Comparison of ENCODE assay signal across 8 mouse cellular contexts in the genomic region with DNA sequence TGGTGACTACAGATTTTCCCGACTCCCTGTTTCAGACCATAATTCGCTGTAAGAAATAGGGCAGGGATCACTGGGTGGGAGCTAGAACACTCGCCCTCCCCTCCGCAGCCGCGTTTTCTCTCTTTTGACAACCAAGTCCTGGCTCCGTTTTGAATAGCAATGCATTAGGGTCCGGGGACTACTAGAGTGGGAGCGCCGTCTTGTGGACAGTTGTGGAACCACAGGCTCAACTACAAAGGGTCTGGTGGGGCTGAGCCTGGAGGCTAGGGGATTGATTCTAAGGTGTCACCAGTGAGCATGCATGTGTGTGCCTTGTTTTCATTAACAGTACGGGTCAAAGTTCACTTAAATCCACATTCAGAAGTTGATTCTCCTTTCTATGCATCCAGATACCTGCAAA. TPM values are rescaled to one million over a fixed set of nuclear protein-coding genes. Genes with fewer than 3 reads are reported as not detected.
DNase-seq lines count a peak whose midpoint lies in the region; ATAC-seq lines count a peak whose summit lies in the region.

No protein-coding gene starts in this region.

- no peaks in the 10 kb centered on the region for H3K36me3 ChIP-seq in heart, embryonic 14.5 days (ENCODE audit: control insufficient read depth, insufficient read depth, low read length)
- no peaks in the 10 kb centered on the region for H3K36me3 ChIP-seq in liver, embryonic 12.5 days
- no peaks in the 10 kb centered on the region for H3K36me3 ChIP-seq in stomach, embryonic 15.5 days

- no peak overlapping the region for H3K27ac ChIP-seq in heart, embryonic 14.5 days (replicated peaks in 1 of 2; ENCODE audit: control insufficient read depth in 1 of 2, insufficient read depth in 1 of 2, low read depth in 2 of 2, low read length in 2 of 2)
- no peak overlapping the region for H3K27ac ChIP-seq in liver, embryonic 12.5 days
- H3K27ac ChIP-seq in stomach, embryonic 15.5 days, result no peak overlapping the region

- peaks cover 6 to 7% of the 10 kb centered on the region in 2 experiments for H3K4me1 ChIP-seq in heart, embryonic 14.5 days (ENCODE audit: control insufficient read depth in 2 of 2, insufficient read depth in 2 of 2, low read length in 2 of 2)
- peaks cover 24% of the 10 kb centered on the region; the same call in 1 of the 2 replicates for H3K4me1 ChIP-seq in liver, embryonic 12.5 days
- H3K4me1 ChIP-seq in stomach, embryonic 15.5 days, result 0 out of 2 replicates have a peak, but pooled peaks cover under 1% of the 10 kb centered on the region

- DNase-seq in CD4-positive, CD25-positive, alpha-beta regulatory T cell, adult 2 months (ENCODE audit: low read depth, low spot score), result peak; percentile 90
- DNase-seq in brain, adult 2 months (ENCODE audit: low read depth, low spot score), result peak; percentile 84
- DNase-seq in fibroblast of lung, adult 2 months (ENCODE audit: low read depth), result peak; percentile 18
- peak; percentile 93 for DNase-seq in kidney, postnatal 10 days
- DNase-seq in natural killer cell, adult 2 months (ENCODE audit: low spot score in 2 of 2), result peak; percentile 64 to 78

- no peaks in the 10 kb centered on the region for H3K9me3 ChIP-seq in heart, embryonic 14.5 days (ENCODE audit: control insufficient read depth, low read length)
- H3K9me3 ChIP-seq in liver, embryonic 12.5 days (replicated peaks), result no peaks in the 10 kb centered on the region
- H3K9me3 ChIP-seq in stomach, embryonic 15.5 days, result no peaks in the 10 kb centered on the region

- no peak overlapping the region for H3K4me3 ChIP-seq in heart, embryonic 14.5 days (ENCODE audit: control insufficient read depth in 1 of 2, insufficient read depth in 1 of 2, low read depth in 1 of 2, low read length in 2 of 2)
- H3K4me3 ChIP-seq in liver, embryonic 12.5 days, result no peak overlapping the region
- H3K4me3 ChIP-seq in stomach, embryonic 15.5 days (replicated peaks), result no peak overlapping the region

- H3K27me3 ChIP-seq in heart, embryonic 14.5 days (ENCODE audit: control insufficient read depth, insufficient read depth, low read length), result peaks cover 47% of the 10 kb centered on the region
- peaks cover 75% of the 10 kb centered on the region for H3K27me3 ChIP-seq in liver, embryonic 12.5 days (replicated peaks)
- H3K27me3 ChIP-seq in stomach, embryonic 15.5 days (replicated peaks), result peaks cover 18% of the 10 kb centered on the region; the same call in 1 of the 2 replicates

- H3K9ac ChIP-seq in heart, embryonic 14.5 days (ENCODE audit: low read length), result no peak overlapping the region
- no peak overlapping the region for H3K9ac ChIP-seq in liver, embryonic 12.5 days
- no peak overlapping the region for H3K9ac ChIP-seq in stomach, embryonic 15.5 days

- H3K4me2 ChIP-seq in heart, embryonic 14.5 days (ENCODE audit: low read length), result peak overlapping the region; percentile 49
- H3K4me2 ChIP-seq in liver, embryonic 12.5 days, result peak overlapping the region; percentile 40
- H3K4me2 ChIP-seq in stomach, embryonic 15.5 days, result peak overlapping the region; percentile 43

- ATAC-seq in heart, embryonic 14.5 days (ENCODE audit: insufficient number of reproducible peaks, insufficient read depth, low FRiP score, low read depth), result no peak
- peak; percentile 43; the same call in 1 of the 2 replicates for ATAC-seq in liver, embryonic 12.5 days
- no peak for ATAC-seq in stomach, embryonic 15.5 days (ENCODE audit: insufficient read depth, low FRiP score, low read depth)

- 4% methylated on average over 11 of the region's 11 CpGs for WGBS in heart, embryonic 14.5 days
- 2% methylated on average over 11 of the region's 11 CpGs for WGBS in liver, embryonic 12.5 days (ENCODE audit: insufficient replicate concordance)
- WGBS in stomach, embryonic 15.5 days, result 3% methylated on average over 11 of the region's 11 CpGs

RNA-seq across cellular contexts. Expression of gene Slc35c1, which starts 26.1 kb away (rescaled TPM):
- polyA plus RNA-seq in heart, embryonic 14.5 days (2014; fragmentation: Nextera tagmentation; extraction: Ambion mirVana), result 6.7 and 7.1 TPM in 2 replicates
- 15.3 and 15.5 TPM in 2 replicates for polyA plus RNA-seq in liver, embryonic 12.5 days (2016; fragmentation: Nextera tagmentation; extraction: Ambion mirVana)
- 27.1 and 31.0 TPM in 2 replicates for polyA plus RNA-seq in stomach, embryonic 15.5 days (2015; fragmentation: Nextera tagmentation; extraction: Ambion mirVana)

RNA-seq across cellular contexts. Expression of gene Cry2, which starts 52.6 kb away (rescaled TPM):
- polyA plus RNA-seq in heart, embryonic 14.5 days (2014; fragmentation: Nextera tagmentation; extraction: Ambion mirVana), result 15.6 and 17.8 TPM in 2 replicates
- 14.1 and 14.5 TPM in 2 replicates for polyA plus RNA-seq in liver, embryonic 12.5 days (2016; fragmentation: Nextera tagmentation; extraction: Ambion mirVana)
- 19.2 and 23.6 TPM in 2 replicates for polyA plus RNA-seq in stomach, embryonic 15.5 days (2015; fragmentation: Nextera tagmentation; extraction: Ambion mirVana)

Comparison
In these comparisons a context has a peak if more than half of its experiments do, and no peak if none do; other contexts are left out.
1. DNase-seq: peak in every context shown above with its lines; median percentile 93 in kidney, postnatal 10 days; 90 in CD4-positive, CD25-positive, alpha-beta regulatory T cell, adult 2 months; 84 in brain, adult 2 months; 71 in natural killer cell, adult 2 months; 18 in fibroblast of lung, adult 2 months.